Mouse (Mus musculus) intestine, postnatal 0 days (tissue): ENCODE results near the gene Pla2g6. TPM values are rescaled to one million over a fixed set of nuclear protein-coding genes. Genes with fewer than 3 reads are reported as not detected.

ENCODE experiments used
- ATAC-seq: fragments of 200-750 bp; cut with Nextera tagmentation; 2 replicates; pipeline ENCODE4 v1.8.0; 2017; ENCODE audit warnings: mild to moderate bottlenecking, moderate TSS enrichment, moderate library complexity
- H3K27ac ChIP-seq: fragments of 300-500 bp; sonication (generic); 2 replicates; pipeline ENCODE4 v1.5.1; 2014; ENCODE audit warnings: mild to moderate bottlenecking, low read depth, low read length, moderate library complexity
- H3K27me3 ChIP-seq: fragments of 300-500 bp; sonication (generic); replicated peaks from 2 replicates; pipeline ENCODE4 v1.6.1; 2014; ENCODE audit warnings: low read length, mixed read lengths; ENCODE audit not compliant: control insufficient read depth, insufficient read depth
- H3K36me3 ChIP-seq: fragments of 300-500 bp; sonication (generic); 2 replicates; pipeline ENCODE4 v1.6.1; 2014; ENCODE audit warnings: mild to moderate bottlenecking, moderate library complexity; ENCODE audit not compliant: control insufficient read depth, insufficient read depth
- H3K4me1 ChIP-seq: fragments of 300-500 bp; sonication (generic); replicated peaks from 2 replicates; pipeline ENCODE4 v1.6.1; 2014; ENCODE audit warnings: antibody characterized with exemption, low read length, mixed read lengths; ENCODE audit not compliant: control insufficient read depth, insufficient read depth
- H3K4me2 ChIP-seq: fragments of 300-500 bp; sonication (generic); replicated peaks from 2 replicates; pipeline ENCODE4 v1.6.1; 2014; ENCODE audit warnings: low read depth, mild to moderate bottlenecking, moderate library complexity
- H3K4me3 ChIP-seq: fragments of 300-500 bp; sonication (generic); 2 replicates; pipeline ENCODE4 v1.5.1; 2014; ENCODE audit warnings: low read depth, low read length
- H3K9ac ChIP-seq: fragments of 300-500 bp; sonication (generic); 2 replicates; pipeline ENCODE4 v1.6.1; 2014; ENCODE audit warnings: mild to moderate bottlenecking, low read depth, low read length
- H3K9me3 ChIP-seq: fragments of 300-500 bp; sonication (generic); 2 replicates; pipeline ENCODE4 v1.6.1; 2016; ENCODE audit warnings: mixed run types; ENCODE audit not compliant: control insufficient read depth
- CTCF ChIP-seq: sonication (generic); IDR thresholded peaks from 2 replicates; pipeline ENCODE4 v1.5.1; 2016; ENCODE audit warnings: low read depth, mild to moderate bottlenecking, control low read depth, antibody characterized with exemption, moderate library complexity
- WGBS: fragments of 180-500 bp; shearing (Covaris S2); extraction: QIAGEN DNeasy Blood & Tissue Kit; methylation state at CpG from one replicate; pipeline ENCODE4 v1.1.7; 2014; 5-methylcytosine and 5-hydroxymethylcytosine counted together
- polyA plus RNA-seq: library from polyadenylated mRNA; unstranded; fragments of >200 nt; fragmentation: Nextera tagmentation; extraction: Ambion mirVana; gene quantifications from 2 replicates; pipeline ENCODE4 v1.2.1, GENCODE M21; 2015

Pla2g6 gene
- polyA plus RNA-seq, 1 experiment from 2014 or later: 17.4 TPM

DNA sequence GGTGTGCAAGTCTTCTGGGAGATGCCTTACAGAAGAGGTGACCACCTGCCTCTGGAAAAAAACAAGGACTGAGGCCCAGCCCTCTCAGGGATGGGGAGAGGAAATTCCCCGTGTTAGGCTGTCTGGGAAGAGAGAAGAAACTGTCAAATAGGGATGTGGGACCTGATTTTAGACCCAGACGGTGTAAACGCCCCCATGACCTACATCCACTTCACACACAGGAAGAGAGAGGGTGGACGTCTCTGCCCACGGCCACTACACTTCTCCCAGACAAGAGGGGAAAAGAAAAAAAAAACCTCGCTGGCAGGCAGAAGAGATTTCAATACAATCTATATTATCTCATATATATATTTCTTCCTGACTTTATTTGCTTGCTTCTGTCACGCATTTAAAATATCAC is 32.2 kb upstream of the Pla2g6 start:
- WGBS: 50% methylated on average over 7 of the region's 7 CpGs
- H3K4me1 ChIP-seq: peaks cover 5% of the 10 kb centered on the region
- no peaks in the 10 kb centered on the region for H3K27me3 ChIP-seq
- no peak overlapping the region for H3K4me2 ChIP-seq
- H3K9ac ChIP-seq: no peak overlapping the region
- H3K4me3 ChIP-seq: no peak overlapping the region
- no peak overlapping the region; the same call in 1 of the 2 replicates for H3K27ac ChIP-seq
- ATAC-seq: no peak
- no peaks in the 10 kb centered on the region for H3K9me3 ChIP-seq
- TF ChIP-seq CTCF: no peak
- H3K36me3 ChIP-seq: peaks cover 45% of the 10 kb centered on the region

DNA sequence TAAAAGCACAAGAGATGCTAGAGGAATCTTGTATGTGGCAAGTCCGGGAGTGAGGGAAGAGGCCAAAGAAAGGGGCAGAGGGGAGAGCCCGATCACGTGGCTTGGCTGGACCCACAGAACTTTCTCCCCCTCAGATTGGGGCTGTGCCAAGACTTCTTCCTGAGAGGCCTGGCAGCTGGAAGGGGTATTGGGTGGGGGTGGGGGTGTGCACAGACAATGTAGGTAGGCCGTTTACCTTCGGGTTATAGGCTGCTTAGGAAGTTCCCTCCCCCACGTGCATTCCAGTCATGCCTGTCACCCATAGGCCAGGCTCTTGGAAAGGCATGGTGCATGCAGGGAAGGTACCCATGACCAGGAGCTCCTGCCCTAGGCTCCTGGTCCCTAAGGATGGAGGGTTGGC is 31.8 kb upstream of the Pla2g6 start:
- H3K4me1 ChIP-seq: peaks cover 5% of the 10 kb centered on the region
- no peaks in the 10 kb centered on the region for H3K27me3 ChIP-seq
- no peak overlapping the region; the same call in 1 of the 2 replicates for H3K27ac ChIP-seq
- H3K36me3 ChIP-seq: peaks cover 41% of the 10 kb centered on the region
- ATAC-seq: no peak
- no peak overlapping the region for H3K9ac ChIP-seq
- H3K4me3 ChIP-seq: no peak overlapping the region
- H3K9me3 ChIP-seq: no peaks in the 10 kb centered on the region
- no peak for TF ChIP-seq CTCF
- 20% methylated on average over 6 of the region's 6 CpGs for WGBS
- no peak overlapping the region for H3K4me2 ChIP-seq

DNA sequence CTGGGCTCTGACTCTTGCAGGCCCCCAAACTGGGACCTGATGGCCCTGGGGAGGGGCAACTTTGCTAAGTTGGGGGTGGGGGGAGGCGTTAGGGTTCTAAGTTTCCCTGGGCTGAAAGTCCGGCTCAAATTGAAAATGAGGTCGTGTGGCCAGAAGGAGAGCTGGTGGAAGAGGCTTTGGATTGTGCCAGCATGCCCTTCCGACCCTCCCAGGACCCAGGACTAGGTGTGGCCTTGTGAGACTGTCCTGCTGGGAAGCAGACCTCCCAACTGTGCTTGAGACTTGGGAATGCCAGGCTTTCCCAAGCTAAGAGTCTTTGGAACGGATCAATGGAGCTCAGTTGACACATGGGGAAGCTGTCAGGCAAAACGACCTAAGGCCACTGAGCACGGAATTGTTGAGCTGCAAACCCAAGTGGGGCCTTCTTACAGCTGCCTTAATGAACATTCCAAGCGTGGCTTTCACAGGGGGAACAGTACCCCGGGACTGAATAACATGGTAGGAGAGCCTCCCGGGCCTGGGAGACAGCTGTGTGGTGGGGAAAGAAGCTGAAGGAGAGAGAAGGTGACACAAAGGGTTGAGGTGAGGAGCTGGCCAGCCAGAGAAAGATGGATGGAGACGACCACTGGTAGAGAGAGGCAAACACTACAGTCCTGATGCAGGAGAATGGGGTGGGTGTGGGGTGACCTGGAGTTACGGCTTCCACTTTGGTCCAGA is 29.9 kb upstream of the Pla2g6 start:
- Histone ChIP-seq H3K27me3 (no peaks in the 10 kb centered on the region), H3K36me3 (peaks cover 24% of the 10 kb centered on the region), H3K4me3 (peak overlapping the region; percentile 38), H3K27ac (peak overlapping the region; percentile 41), H3K4me1 (peaks cover 12% of the 10 kb centered on the region), H3K4me2 (peak overlapping the region; percentile 86), H3K9me3 (no peaks in the 10 kb centered on the region), H3K9ac (no peak overlapping the region)
- no peak for TF ChIP-seq CTCF
- peak; percentile 2; the same call in 1 of the 2 replicates for ATAC-seq
- WGBS: 44% methylated on average over 12 of the region's 12 CpGs

DNA sequence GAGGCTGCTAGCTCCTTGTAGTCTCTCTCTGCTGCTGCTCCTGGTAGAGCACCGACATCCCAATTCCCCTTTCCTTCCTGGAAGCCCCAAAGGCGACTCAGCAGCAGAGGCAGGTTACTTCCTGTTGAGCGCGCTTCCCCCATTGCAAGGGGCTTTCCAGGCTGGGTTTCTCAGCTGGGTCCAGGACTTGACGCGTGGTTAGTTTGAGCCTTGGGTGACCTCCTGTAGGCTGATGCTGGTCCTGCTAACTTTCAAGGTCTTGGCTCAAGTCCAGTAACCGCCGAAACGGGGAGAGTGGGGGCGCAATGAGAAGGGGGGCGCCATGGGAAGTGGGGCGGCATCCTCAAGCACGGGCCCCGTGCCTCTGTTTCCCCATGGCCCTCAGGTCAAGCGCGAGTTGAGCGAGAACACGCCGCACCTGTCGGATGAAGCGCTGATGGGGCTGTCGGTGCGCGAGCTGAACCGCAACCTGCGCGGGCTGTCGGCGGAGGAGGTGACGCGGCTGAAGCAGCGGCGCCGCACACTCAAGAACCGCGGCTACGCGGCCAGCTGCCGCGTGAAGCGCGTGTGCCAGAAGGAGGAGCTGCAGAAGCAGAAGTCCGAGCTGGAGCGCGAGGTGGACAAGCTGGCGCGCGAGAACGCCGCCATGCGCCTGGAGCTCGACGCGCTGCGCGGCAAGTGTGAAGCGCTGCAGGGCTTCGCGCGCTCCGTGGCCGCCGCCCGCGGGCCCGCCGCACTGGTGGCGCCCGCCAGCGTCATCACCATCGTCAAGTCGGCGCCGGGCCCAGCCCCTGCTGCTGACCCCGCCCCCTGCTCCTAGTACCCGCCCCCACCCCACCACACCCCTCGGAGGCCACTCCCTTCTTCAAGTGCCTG is 29.1 kb upstream of the Pla2g6 start:
- peaks cover 15% of the 10 kb centered on the region for H3K36me3 ChIP-seq
- no peaks in the 10 kb centered on the region for H3K9me3 ChIP-seq
- no peaks in the 10 kb centered on the region for H3K27me3 ChIP-seq
- peaks cover 19% of the 10 kb centered on the region for H3K4me1 ChIP-seq
- WGBS: under 1% methylated on average over 67 of the region's 77 CpGs
- peak overlapping the region; percentile 38 for H3K4me3 ChIP-seq
- peak overlapping the region; percentile 46 for H3K9ac ChIP-seq
- peak; percentile 56 for TF ChIP-seq CTCF
- peak overlapping the region; percentile 79 for H3K27ac ChIP-seq
- H3K4me2 ChIP-seq: peak overlapping the region; percentile 86
- peak; percentile 78 for ATAC-seq

DNA sequence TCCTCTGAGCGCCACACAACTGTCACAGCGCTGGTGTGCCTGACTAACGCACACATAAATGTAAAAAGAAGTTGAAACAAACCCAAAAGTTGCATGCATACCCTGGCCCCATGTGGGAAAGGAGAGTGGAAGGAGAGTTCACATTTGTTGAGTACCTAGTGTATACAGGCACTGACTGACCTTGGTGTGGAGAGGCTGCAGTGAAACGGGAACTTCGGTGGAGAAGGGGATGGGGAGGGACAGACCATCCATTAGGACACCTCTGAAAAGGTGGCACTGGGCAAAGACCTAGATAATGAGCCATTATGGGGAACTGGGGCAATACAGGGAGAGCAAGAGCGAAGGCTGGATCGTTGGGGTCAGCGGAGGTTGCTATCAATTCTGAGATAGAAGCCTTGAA is 28.3 kb upstream of the Pla2g6 start:
- H3K27me3 ChIP-seq: no peaks in the 10 kb centered on the region
- H3K9me3 ChIP-seq: no peaks in the 10 kb centered on the region
- WGBS: 44% methylated on average over 8 of the region's 8 CpGs
- peak overlapping the region; percentile 79; the same call in 1 of the 2 replicates for H3K27ac ChIP-seq
- no peak for ATAC-seq
- H3K9ac ChIP-seq: 0 out of 2 replicates have a peak overlapping the region, but pooled peaks have one; percentile 26
- H3K36me3 ChIP-seq: peaks cover 7% of the 10 kb centered on the region; the same call in 1 of the 2 replicates
- no peak for TF ChIP-seq CTCF
- H3K4me3 ChIP-seq: peak overlapping the region; percentile 38
- H3K4me1 ChIP-seq: peaks cover 26% of the 10 kb centered on the region
- H3K4me2 ChIP-seq: peak overlapping the region; percentile 86

DNA sequence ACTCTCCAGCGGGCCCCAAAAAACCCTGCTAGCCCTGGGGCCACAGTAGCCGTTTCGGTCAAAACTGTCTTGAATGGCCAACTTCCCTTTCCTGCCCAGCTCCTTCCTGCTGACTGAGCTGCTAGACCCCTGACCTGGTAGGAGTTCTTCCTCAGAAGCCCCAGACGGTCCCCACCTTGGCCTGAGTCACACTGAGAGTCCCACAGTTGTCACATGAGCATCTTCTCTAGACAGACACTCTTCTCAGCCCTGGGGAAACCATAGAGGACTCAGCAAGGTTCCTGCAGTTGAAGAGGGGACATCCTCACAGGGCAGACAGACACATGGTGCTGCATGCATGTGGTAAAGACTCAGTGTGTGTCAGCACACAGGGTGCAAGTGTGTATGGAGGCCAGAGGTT is 26.4 kb upstream of the Pla2g6 start:
- Histone ChIP-seq H3K4me2 (no peak overlapping the region), H3K27me3 (no peaks in the 10 kb centered on the region), H3K4me3 (no peak overlapping the region), H3K27ac (0 out of 2 replicates have a peak overlapping the region, but pooled peaks have one; percentile 35), H3K9me3 (no peaks in the 10 kb centered on the region), H3K9ac (no peak overlapping the region), H3K4me1 (peaks cover 27% of the 10 kb centered on the region), H3K36me3 (no peaks in the 10 kb centered on the region; the same call in 1 of the 2 replicates)
- TF ChIP-seq CTCF: no peak
- 69% methylated on average over 4 of the region's 4 CpGs for WGBS
- no peak for ATAC-seq
